Mouse (Mus musculus) intestine, embryonic 15.5 days (tissue): ENCODE data around the gene Eif2b1. TPM values are rescaled to one million over a fixed set of nuclear protein-coding genes. Genes with fewer than 3 reads are reported as not detected.
"Not testable (repeated sequence)": the region's sequence is repeated elsewhere in the genome, so short reads cannot be mapped to it uniquely, and the experiment has no call there.

Experiments
- ATAC-seq: fragments of 200-750 bp; cut with Nextera tagmentation; 2 replicates; pipeline ENCODE4 v1.8.0; 2017; ENCODE audit warnings: moderate TSS enrichment, moderate library complexity
- H3K27ac ChIP-seq: fragments of 300-500 bp; sonication (generic); 2 replicates; pipeline ENCODE4 v1.5.1; 2015; ENCODE audit warnings: mild to moderate bottlenecking, inconsistent platforms
- H3K27me3 ChIP-seq: fragments of 300-500 bp; sonication (generic); replicated peaks from 2 replicates; pipeline ENCODE4 v1.6.1; 2015; ENCODE audit warnings: inconsistent platforms
- H3K36me3 ChIP-seq: fragments of 300-500 bp; sonication (generic); 2 replicates; pipeline ENCODE4 v1.6.1; 2015; ENCODE audit warnings: inconsistent platforms
- H3K4me1 ChIP-seq: fragments of 300-500 bp; sonication (generic); replicated peaks from 2 replicates; pipeline ENCODE4 v1.6.1; 2015; ENCODE audit warnings: inconsistent platforms
- H3K4me2 ChIP-seq: fragments of 300-500 bp; sonication (generic); replicated peaks from 2 replicates; pipeline ENCODE4 v1.6.1; 2015; ENCODE audit warnings: mild to moderate bottlenecking, inconsistent platforms
- H3K4me3 ChIP-seq: fragments of 300-500 bp; sonication (generic); replicated peaks from 2 replicates; pipeline ENCODE4 v1.5.1; 2015; ENCODE audit warnings: inconsistent platforms
- H3K9ac ChIP-seq: fragments of 300-500 bp; sonication (generic); 2 replicates; pipeline ENCODE4 v1.6.1; 2015; ENCODE audit warnings: inconsistent platforms
- H3K9me3 ChIP-seq: fragments of 300-500 bp; sonication (generic); 2 replicates; pipeline ENCODE4 v1.6.1; 2016; ENCODE audit warnings: inconsistent platforms
- WGBS: fragments of 180-500 bp; shearing (Covaris S2); methylation state at CpG from one replicate; pipeline ENCODE4 v1.1.7; 2015; 5-methylcytosine and 5-hydroxymethylcytosine counted together
- polyA plus RNA-seq: library from polyadenylated mRNA; unstranded; fragments of >200 nt; fragmentation: Nextera tagmentation; extraction: Ambion mirVana; gene quantifications from 2 replicates; pipeline ENCODE4 v1.2.1, GENCODE M21; 2015

Eif2b1 gene
- polyA plus RNA-seq, 1 experiment from 2014 or later, result 88.3 TPM

- H3K27me3 ChIP-seq, result no peaks in the 10 kb centered on the region
- no peak overlapping the region for H3K9ac ChIP-seq
- H3K36me3 ChIP-seq, result peaks cover 34% of the 10 kb centered on the region
- ATAC-seq, result no peak
- H3K27ac ChIP-seq, result no peak overlapping the region
- 94% methylated on average over 3 of the region's 3 CpGs for WGBS
- no peaks in the 10 kb centered on the region for H3K4me1 ChIP-seq
- no peak overlapping the region for H3K4me2 ChIP-seq
- no peaks in the 10 kb centered on the region for H3K9me3 ChIP-seq
- H3K4me3 ChIP-seq, result no peak overlapping the region
These were observed 13.8 kb upstream of the Eif2b1 start for GRCm38 (mm10) chr5:124592768-124593167.

DNA sequence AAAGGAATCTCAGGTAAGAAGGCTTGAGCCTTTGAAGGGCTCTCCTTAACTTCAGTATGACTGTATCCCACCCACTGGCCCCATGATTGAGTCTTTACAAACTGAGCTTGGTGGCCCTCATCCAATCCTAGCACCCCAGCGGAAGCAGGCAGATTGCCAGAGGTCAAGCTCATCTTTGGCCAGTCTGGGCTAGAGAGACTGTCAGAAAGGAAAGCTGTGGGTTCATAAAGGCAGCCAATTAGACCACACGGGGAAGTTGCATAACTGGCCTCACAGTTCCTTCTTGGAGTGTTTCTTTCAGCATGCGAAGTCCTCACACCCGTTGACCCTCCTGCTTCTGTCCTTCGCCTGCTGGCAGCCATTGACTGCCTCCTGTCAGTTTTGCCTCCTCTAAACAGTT, 3.6 kb upstream of the Eif2b1 start:
- no peak for ATAC-seq
- Histone ChIP-seq H3K27me3 (no peaks in the 10 kb centered on the region), H3K27ac (no peak overlapping the region), H3K36me3 (peaks cover 12% of the 10 kb centered on the region), H3K4me1 (peaks cover 14% of the 10 kb centered on the region), H3K9ac (no peak overlapping the region), H3K4me3 (no peak overlapping the region), H3K9me3 (no peaks in the 10 kb centered on the region), H3K4me2 (no peak overlapping the region)
- WGBS, result 86% methylated on average over 5 of the region's 5 CpGs

DNA sequence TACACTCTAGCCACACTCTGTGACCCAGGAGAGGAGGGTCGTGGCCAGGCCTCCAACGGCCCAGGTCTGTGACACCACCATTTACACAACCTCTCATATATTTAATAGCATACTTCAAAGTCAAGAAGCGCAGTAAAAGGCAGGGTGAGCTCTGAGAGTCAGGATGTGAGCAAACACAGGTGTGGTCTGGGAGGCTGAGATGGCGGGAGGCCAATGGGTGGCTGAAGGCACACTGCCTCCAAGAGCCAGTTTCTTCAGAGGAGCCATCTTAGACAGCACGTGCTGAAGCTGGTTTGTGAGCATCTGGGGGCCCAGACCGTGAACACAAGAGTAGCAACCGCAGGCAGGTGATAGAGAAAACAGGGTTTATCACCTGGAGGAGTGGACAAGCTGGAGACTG, 3.5 kb downstream of the Eif2b1 start:
- Histone ChIP-seq H3K36me3 (peaks cover 46% of the 10 kb centered on the region), H3K4me1 (peaks cover 15% of the 10 kb centered on the region), H3K9me3 (no peaks in the 10 kb centered on the region), H3K9ac (no peak overlapping the region), H3K27me3 (no peaks in the 10 kb centered on the region), H3K27ac (no peak overlapping the region), H3K4me2 (no peak overlapping the region), H3K4me3 (no peak overlapping the region)
- 61% methylated on average over 7 of the region's 7 CpGs for WGBS
- 0 out of 2 replicates have a peak, but pooled peaks have one; percentile 5 for ATAC-seq

- Histone ChIP-seq H3K4me1 (no peaks in the 10 kb centered on the region), H3K27ac (no peak overlapping the region), H3K36me3 (peaks cover 66% of the 10 kb centered on the region), H3K27me3 (no peaks in the 10 kb centered on the region), H3K9me3 (no peaks in the 10 kb centered on the region), H3K4me2 (no peak overlapping the region), H3K4me3 (no peak overlapping the region), H3K9ac (no peak overlapping the region)
- 83% methylated on average over 12 of the region's 12 CpGs for WGBS
- ATAC-seq, result no peak
These were observed 7.9 kb downstream of the Eif2b1 start for GRCm38 (mm10) chr5:124571068-124571467.

DNA sequence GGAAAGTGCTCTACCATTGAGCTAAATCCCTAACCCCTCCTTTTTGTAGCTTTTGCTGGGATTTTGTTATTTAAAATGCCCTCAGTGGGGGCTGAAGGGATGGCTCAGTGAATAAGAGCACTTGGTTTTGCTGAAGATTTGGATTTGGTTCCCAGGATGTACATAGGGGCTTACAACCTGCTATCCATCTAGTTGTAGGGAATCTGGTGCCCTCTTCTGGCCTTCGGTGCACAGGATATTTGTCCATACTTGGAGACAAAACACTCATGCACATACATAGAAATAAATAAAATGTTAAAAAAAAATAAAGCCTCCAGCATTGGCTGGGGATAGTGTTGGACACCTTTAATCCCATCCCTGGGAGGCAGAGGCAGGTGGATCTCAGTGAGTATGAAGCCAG, 23.8 kb downstream of the Eif2b1 start:
- H3K4me2 ChIP-seq, result no peak overlapping the region
- H3K27ac ChIP-seq, result no peak overlapping the region
- H3K4me3 ChIP-seq, result no peak overlapping the region
- ATAC-seq, result no peak
- peaks cover 12% of the 10 kb centered on the region for H3K36me3 ChIP-seq
- 66% methylated on average over 1 of the region's 1 CpGs for WGBS
- H3K9me3 ChIP-seq, result no peaks in the 10 kb centered on the region
- H3K9ac ChIP-seq, result no peak overlapping the region
- peaks cover 3% of the 10 kb centered on the region; the same call in 1 of the 2 replicates for H3K4me1 ChIP-seq
- H3K27me3 ChIP-seq, result no peaks in the 10 kb centered on the region

DNA sequence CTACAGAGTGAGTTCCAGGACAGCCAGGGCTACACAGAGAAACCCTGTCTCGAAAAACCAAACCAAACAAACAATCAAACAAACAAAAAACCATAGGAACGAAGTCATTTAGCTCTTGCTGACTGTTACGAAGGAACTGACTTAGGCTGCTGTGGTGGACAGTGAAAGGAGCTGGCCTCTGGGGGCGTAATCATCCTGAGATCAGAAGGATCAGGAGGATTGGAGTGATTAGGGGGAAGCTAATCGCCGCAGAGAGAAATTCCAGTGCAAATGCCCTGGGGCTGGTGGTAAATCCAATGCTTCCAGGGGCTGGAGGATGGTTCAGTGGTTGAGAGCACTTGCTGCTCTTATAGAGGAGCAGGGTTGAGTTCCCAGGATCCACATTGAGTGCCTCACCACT, 25.3 kb downstream of the Eif2b1 start:
- 71% methylated on average over 6 of the region's 6 CpGs for WGBS
- 0 out of 2 replicates have a peak overlapping the region, but pooled peaks have one; percentile 80 for H3K9ac ChIP-seq
- H3K4me3 ChIP-seq, result peak overlapping the region; percentile 98

DNA sequence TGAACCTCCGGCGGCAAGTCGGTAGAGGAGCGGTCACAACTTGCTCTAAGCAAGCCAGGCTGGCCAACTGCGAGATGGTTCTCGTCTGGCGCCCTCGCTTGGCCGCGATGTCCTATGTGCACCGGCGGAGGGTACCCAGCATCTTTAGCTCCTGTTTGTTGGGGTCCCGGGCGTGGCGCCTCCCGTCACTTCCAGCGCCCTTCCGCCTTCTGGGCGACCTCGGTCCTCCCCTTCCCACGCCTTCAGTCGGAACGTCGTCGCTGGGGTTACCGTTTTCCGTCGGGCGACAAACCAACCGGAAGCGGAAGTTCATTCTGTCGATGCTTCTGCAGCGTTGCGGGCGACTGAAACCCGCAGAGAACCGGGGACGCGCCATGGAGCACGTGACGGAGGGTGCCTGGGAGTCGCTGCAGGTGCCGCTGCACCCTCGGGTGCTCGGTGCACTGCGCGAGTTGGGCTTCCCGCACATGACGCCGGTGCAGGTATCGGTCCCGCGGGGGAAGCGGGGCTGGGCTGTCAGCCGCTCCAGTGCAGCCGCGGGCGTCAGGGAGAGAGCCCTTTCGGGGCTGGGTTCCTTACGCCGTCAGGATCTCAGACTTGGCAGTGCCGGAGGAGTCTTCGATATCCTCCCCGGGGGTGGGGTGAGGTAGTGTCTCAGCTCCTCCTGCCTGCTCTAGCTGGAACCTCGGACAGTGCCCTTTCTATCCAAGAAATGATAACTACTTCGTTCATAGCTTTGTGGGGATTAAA, 26.2 kb downstream of the Eif2b1 start, which contains the start of gene Ddx55:
Gene Ddx55 (plus strand): TSS at position 307 of the 750 bp plus-strand sequence.
- H3K36me3 ChIP-seq, result peaks cover 12% of the 10 kb centered on the region
- peaks cover 3% of the 10 kb centered on the region; the same call in 1 of the 2 replicates for H3K4me1 ChIP-seq
- WGBS, result under 1% methylated on average over 66 of the region's 66 CpGs
- peak within 1 kb of the TSS; percentile 80 for H3K9ac ChIP-seq
- peak within 1 kb of the TSS; percentile 83 for H3K4me2 ChIP-seq
- H3K27ac ChIP-seq, result peak within 1 kb of the TSS; percentile 82
- ATAC-seq, result peak; percentile 90
- H3K9me3 ChIP-seq, result no peaks in the 10 kb centered on the region
- no peaks in the 10 kb centered on the region for H3K27me3 ChIP-seq
- peak within 1 kb of the TSS; percentile 98 for H3K4me3 ChIP-seq

More for the DNA sequence above, 25.3 kb downstream of the Eif2b1 start:
- Histone ChIP-seq H3K27ac (no peak overlapping the region), H3K27me3 (no peaks in the 10 kb centered on the region), H3K4me1 (peaks cover 3% of the 10 kb centered on the region; the same call in 1 of the 2 replicates), H3K36me3 (peaks cover 12% of the 10 kb centered on the region), H3K4me2 (peak overlapping the region; percentile 83), H3K9me3 (no peaks in the 10 kb centered on the region)
- no peak for ATAC-seq

DNA sequence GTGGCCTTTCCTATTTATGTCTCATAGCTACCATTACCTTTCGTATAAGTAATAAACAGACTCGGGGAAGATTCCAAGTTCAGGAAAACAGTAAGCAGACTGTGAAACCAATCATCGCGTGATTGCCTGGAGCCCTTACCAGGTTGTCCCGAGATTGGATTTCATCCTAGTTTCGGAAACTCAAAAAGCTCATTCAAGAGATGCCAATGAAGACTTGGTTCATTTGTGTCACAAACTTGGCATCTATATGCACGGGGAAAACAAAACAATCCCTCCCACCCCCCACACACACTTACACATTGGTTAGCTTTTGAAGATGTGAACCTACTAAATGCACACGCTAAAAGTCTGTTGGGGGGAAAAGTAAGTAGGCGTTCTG, 26.8 kb downstream of the Eif2b1 start:
- no peaks in the 10 kb centered on the region for H3K9me3 ChIP-seq
- peak overlapping the region; percentile 83 for H3K4me2 ChIP-seq
- peak overlapping the region; percentile 82 for H3K27ac ChIP-seq
- H3K27me3 ChIP-seq, result no peaks in the 10 kb centered on the region
- WGBS, result 6% methylated on average over 9 of the region's 9 CpGs
- peak overlapping the region; percentile 98 for H3K4me3 ChIP-seq
- ATAC-seq, result no peak
- peaks cover 3% of the 10 kb centered on the region; the same call in 1 of the 2 replicates for H3K4me1 ChIP-seq
- peaks cover 12% of the 10 kb centered on the region for H3K36me3 ChIP-seq
- H3K9ac ChIP-seq, result peak overlapping the region; percentile 80

DNA sequence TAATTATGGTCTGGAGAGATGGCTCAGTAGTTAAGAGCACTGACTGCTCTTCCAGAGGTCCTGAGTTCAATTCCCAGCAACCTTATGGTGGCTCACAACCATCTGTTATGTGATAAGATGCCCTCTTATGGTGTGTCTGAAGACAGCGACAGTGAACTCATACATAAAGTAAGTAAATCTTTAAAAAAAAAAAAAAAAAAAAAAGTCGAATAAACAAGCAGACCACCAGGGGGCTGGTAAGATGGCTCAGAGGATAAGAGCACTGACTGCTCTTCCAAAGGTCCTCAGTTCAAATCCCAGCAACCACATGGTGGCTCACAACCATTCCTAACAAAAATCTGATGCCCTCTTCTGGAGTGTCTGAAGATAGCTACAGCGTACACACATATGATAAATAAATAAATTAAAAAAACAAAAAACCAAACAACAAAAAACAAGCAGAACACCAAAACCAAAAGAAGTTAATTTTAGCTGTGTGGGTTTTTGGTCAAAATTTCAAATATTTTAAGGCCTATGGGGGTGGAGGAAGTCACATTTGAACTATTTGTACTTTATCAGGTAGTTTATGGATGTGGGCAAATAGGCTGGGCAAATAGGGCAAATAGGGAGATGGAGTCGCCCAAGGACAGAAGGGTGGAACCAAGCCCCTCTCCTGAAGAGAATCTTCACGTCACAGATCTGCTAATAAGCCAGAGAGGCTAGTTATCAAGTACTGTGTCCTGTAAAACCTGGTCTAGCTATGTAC, 27.4 kb downstream of the Eif2b1 start:
- peak overlapping the region; percentile 80; the same call in 1 of the 2 replicates for H3K9ac ChIP-seq
- peak overlapping the region; percentile 82; the same call in 1 of the 2 replicates for H3K27ac ChIP-seq
- not testable (repeated sequence) for H3K9me3 ChIP-seq, H3K27me3 ChIP-seq, H3K4me1 ChIP-seq
- peaks cover 11% of the 10 kb centered on the region for H3K36me3 ChIP-seq
- 0 out of 2 replicates have a peak, but pooled peaks have one; percentile 16 for ATAC-seq
- H3K4me3 ChIP-seq, result peak overlapping the region; percentile 98
- 27% methylated on average over 5 of the region's 5 CpGs for WGBS
- H3K4me2 ChIP-seq, result peak overlapping the region; percentile 83

GRCm38 (mm10) chr5:124550737-124551136, 28.2 kb downstream of the Eif2b1 start:
- H3K27me3 ChIP-seq, H3K4me1 ChIP-seq, ATAC-seq, H3K27ac ChIP-seq, H3K4me3 ChIP-seq, H3K9ac ChIP-seq, H3K4me2 ChIP-seq, H3K9me3 ChIP-seq: not testable (repeated sequence)
- 89% methylated on average over 4 of the region's 4 CpGs for whole genome bisulfite sequencing
- peaks cover 16% of the 10 kb centered on the region for H3K36me3 ChIP-seq

GRCm38 (mm10) chr5:124541602-124541973, 37.3 kb downstream of the Eif2b1 start:
- peaks cover 12% of the 10 kb centered on the region for H3K4me1 ChIP-seq
- peak overlapping the region; percentile 64 for H3K4me2 ChIP-seq
- H3K36me3 ChIP-seq, result peaks cover 20% of the 10 kb centered on the region
- 11% methylated on average over 8 of the region's 8 CpGs for WGBS
- ATAC-seq, result no peak
- no peaks in the 10 kb centered on the region for H3K9me3 ChIP-seq
- H3K9ac ChIP-seq, result peak overlapping the region; percentile 75
- H3K27me3 ChIP-seq, result no peaks in the 10 kb centered on the region
- H3K4me3 ChIP-seq, result peak overlapping the region; percentile 96
- peak overlapping the region; percentile 90; the same call in 1 of the 2 replicates for H3K27ac ChIP-seq

- WGBS, result under 1% methylated on average over 80 of the region's 89 CpGs
- Histone ChIP-seq H3K9ac (peak overlapping the region; percentile 75), H3K4me2 (peak overlapping the region; percentile 64), H3K27me3 (no peaks in the 10 kb centered on the region), H3K4me3 (peak overlapping the region; percentile 96), H3K9me3 (no peaks in the 10 kb centered on the region), H3K36me3 (peaks cover 14% of the 10 kb centered on the region), H3K4me1 (peaks cover 13% of the 10 kb centered on the region), H3K27ac (peak overlapping the region; percentile 90)
- ATAC-seq, result peak; percentile 86
These were observed 37.9 kb downstream of the Eif2b1 start for GRCm38 (mm10) chr5:124540905-124541601.
